Mouse (Mus musculus) hindbrain, embryonic 10.5 days (tissue): ENCODE data around the gene Fads3. TPM values are rescaled to one million over a fixed set of nuclear protein-coding genes. Genes with fewer than 3 reads are reported as not detected.

Source experiments
- DNase-seq: peaks from one replicate; pipeline ENCODE4 v3.0.0-alpha.2; 2017; ENCODE audit warnings: low spot score
- H3K27ac ChIP-seq: fragments of 300-500 bp; sonication (generic); 2 replicates; pipeline ENCODE4 v1.5.1; 2016; ENCODE audit warnings: mild to moderate bottlenecking, moderate library complexity
- H3K27me3 ChIP-seq: fragments of 300-500 bp; sonication (generic); 2 replicates; pipeline ENCODE4 v1.6.1; 2016; ENCODE audit warnings: mild to moderate bottlenecking; ENCODE audit not compliant: poor library complexity, insufficient read depth, severe bottlenecking
- H3K36me3 ChIP-seq: fragments of 300-500 bp; sonication (generic); 2 replicates; pipeline ENCODE4 v1.6.1; 2016; ENCODE audit warnings: mild to moderate bottlenecking, moderate library complexity
- H3K4me1 ChIP-seq: fragments of 300-500 bp; sonication (generic); replicated peaks from 2 replicates; pipeline ENCODE4 v1.6.1; 2016; ENCODE audit warnings: mild to moderate bottlenecking
- H3K4me3 ChIP-seq: fragments of 300-500 bp; sonication (generic); 2 replicates; pipeline ENCODE4 v1.5.1; 2016; ENCODE audit warnings: mild to moderate bottlenecking, moderate library complexity
- H3K9me3 ChIP-seq: fragments of 300-500 bp; sonication (generic); 2 replicates; pipeline ENCODE4 v1.6.1; 2016; ENCODE audit warnings: mild to moderate bottlenecking, moderate library complexity
- WGBS: fragments of 180-500 bp; shearing (Covaris S2); methylation state at CpG from one replicate; pipeline ENCODE4 v1.1.7; 2016; 5-methylcytosine and 5-hydroxymethylcytosine counted together
- polyA plus RNA-seq: library from polyadenylated mRNA; unstranded; fragments of >200 nt; fragmentation: Nextera tagmentation; extraction: Ambion mirVana; gene quantifications from 2 replicates; pipeline ENCODE4 v1.2.1, GENCODE M21; 2016

The Fads3 gene
- polyA plus RNA-seq, 1 experiment from 2014 or later, result 8.1 TPM

- peaks cover 42% of the 10 kb centered on the region for H3K4me1 ChIP-seq
- DNase-seq, result no peak
- whole genome bisulfite sequencing, result 46% methylated on average over 3 of the region's 3 CpGs
Observed at GRCm38 (mm10) chr19:10013348-10013747, 28.0 kb upstream of the Fads3 start.

GRCm38 (mm10) chr19:10013913-10014312 lies 27.5 kb upstream of the Fads3 start:
- WGBS, result 46% methylated on average over 5 of the region's 5 CpGs
- Histone ChIP-seq H3K27me3 (peaks cover 23% of the 10 kb centered on the region), H3K36me3 (no peaks in the 10 kb centered on the region), H3K27ac (peak overlapping the region; percentile 76), H3K4me3 (no peak overlapping the region), H3K4me1 (peaks cover 48% of the 10 kb centered on the region), H3K9me3 (no peaks in the 10 kb centered on the region)
- peak; percentile 75 for DNase-seq

More at GRCm38 (mm10) chr19:10013348-10013747, 28.0 kb upstream of the Fads3 start:
- Histone ChIP-seq H3K27me3 (peaks cover 19% of the 10 kb centered on the region), H3K4me3 (0 out of 2 replicates have a peak overlapping the region, but pooled peaks have one; percentile 6), H3K9me3 (no peaks in the 10 kb centered on the region), H3K27ac (peak overlapping the region; percentile 76), H3K36me3 (no peaks in the 10 kb centered on the region)

- 80% methylated on average over 13 of the region's 13 CpGs for WGBS
- peaks cover 57% of the 10 kb centered on the region for H3K4me1 ChIP-seq
Observed at GRCm38 (mm10) chr19:10014824-10015223, 26.5 kb upstream of the Fads3 start.

GRCm38 (mm10) chr19:10015442-10015841 lies 25.9 kb upstream of the Fads3 start:
- Histone ChIP-seq H3K4me1 (peaks cover 57% of the 10 kb centered on the region), H3K27ac (peak overlapping the region; percentile 76), H3K36me3 (no peaks in the 10 kb centered on the region), H3K27me3 (peaks cover 36% of the 10 kb centered on the region), H3K4me3 (peak overlapping the region; percentile 27; the same call in 1 of the 2 replicates), H3K9me3 (no peaks in the 10 kb centered on the region)
- DNase-seq, result no peak
- 76% methylated on average over 4 of the region's 4 CpGs for WGBS

More at GRCm38 (mm10) chr19:10014824-10015223, 26.5 kb upstream of the Fads3 start:
- Histone ChIP-seq H3K27ac (peak overlapping the region; percentile 76), H3K9me3 (no peaks in the 10 kb centered on the region), H3K36me3 (no peaks in the 10 kb centered on the region), H3K27me3 (peaks cover 33% of the 10 kb centered on the region), H3K4me3 (peak overlapping the region; percentile 27)
- DNase-seq, result no peak

- DNase-seq, result no peak
- Histone ChIP-seq H3K27ac (peak overlapping the region; percentile 76), H3K4me3 (peak overlapping the region; percentile 27; the same call in 1 of the 2 replicates), H3K9me3 (no peaks in the 10 kb centered on the region), H3K36me3 (no peaks in the 10 kb centered on the region), H3K27me3 (peaks cover 36% of the 10 kb centered on the region), H3K4me1 (peaks cover 57% of the 10 kb centered on the region)
- 84% methylated on average over 4 of the region's 4 CpGs for WGBS
Observed at GRCm38 (mm10) chr19:10016151-10016550, 25.2 kb upstream of the Fads3 start.

GRCm38 (mm10) chr19:10017637-10018526 lies 23.5 kb upstream of the Fads3 start:
- H3K4me1 ChIP-seq, result peaks cover 64% of the 10 kb centered on the region
- H3K4me3 ChIP-seq, result peak overlapping the region; percentile 64
- no peaks in the 10 kb centered on the region for H3K36me3 ChIP-seq
- DNase-seq, result peak; percentile 92
- H3K27me3 ChIP-seq, result peaks cover 36% of the 10 kb centered on the region
- WGBS, result 5% methylated on average over 44 of the region's 44 CpGs
- H3K27ac ChIP-seq, result peak overlapping the region; percentile 88
- H3K9me3 ChIP-seq, result no peaks in the 10 kb centered on the region

- Histone ChIP-seq H3K4me1 (peaks cover 64% of the 10 kb centered on the region), H3K27me3 (peaks cover 36% of the 10 kb centered on the region), H3K4me3 (peak overlapping the region; percentile 64), H3K36me3 (no peaks in the 10 kb centered on the region), H3K27ac (peak overlapping the region; percentile 88), H3K9me3 (no peaks in the 10 kb centered on the region)
- WGBS, result 6% methylated on average over 3 of the region's 3 CpGs
- DNase-seq, result no peak
Observed at GRCm38 (mm10) chr19:10018527-10018818, 22.9 kb upstream of the Fads3 start.

GRCm38 (mm10) chr19:10019214-10019760 lies 22.1 kb upstream of the Fads3 start:
- WGBS, result 69% methylated on average over 4 of the region's 4 CpGs
- no peak for DNase-seq
- Histone ChIP-seq H3K4me1 (peaks cover 65% of the 10 kb centered on the region), H3K4me3 (peak overlapping the region; percentile 64), H3K27me3 (peaks cover 36% of the 10 kb centered on the region), H3K9me3 (no peaks in the 10 kb centered on the region), H3K36me3 (no peaks in the 10 kb centered on the region), H3K27ac (peak overlapping the region; percentile 88)

- 82% methylated on average over 2 of the region's 2 CpGs for WGBS
- no peak overlapping the region for H3K27ac ChIP-seq
- H3K36me3 ChIP-seq, result 0 out of 2 replicates have a peak, but pooled peaks cover under 1% of the 10 kb centered on the region
- no peak for DNase-seq
- peaks cover 67% of the 10 kb centered on the region for H3K4me1 ChIP-seq
- H3K4me3 ChIP-seq, result no peak overlapping the region
- peaks cover 24% of the 10 kb centered on the region for H3K27me3 ChIP-seq
- no peaks in the 10 kb centered on the region for H3K9me3 ChIP-seq
Observed at GRCm38 (mm10) chr19:10021981-10022380, 19.4 kb upstream of the Fads3 start.

- peaks cover 17% of the 10 kb centered on the region for H3K27me3 ChIP-seq
- 64% methylated on average over 5 of the region's 5 CpGs for WGBS
- H3K27ac ChIP-seq, result peak overlapping the region; percentile 59
- H3K4me1 ChIP-seq, result peaks cover 61% of the 10 kb centered on the region
- 0 out of 2 replicates have a peak, but pooled peaks cover 7% of the 10 kb centered on the region for H3K36me3 ChIP-seq
- H3K9me3 ChIP-seq, result no peaks in the 10 kb centered on the region
- DNase-seq, result peak; percentile 29
- H3K4me3 ChIP-seq, result no peak overlapping the region
Observed at GRCm38 (mm10) chr19:10022414-10023303, 18.7 kb upstream of the Fads3 start.

GRCm38 (mm10) chr19:10023304-10023758 lies 18.0 kb upstream of the Fads3 start:
- no peak overlapping the region for H3K4me3 ChIP-seq
- peaks cover 55% of the 10 kb centered on the region for H3K4me1 ChIP-seq
- 0 out of 2 replicates have a peak, but pooled peaks cover 13% of the 10 kb centered on the region for H3K36me3 ChIP-seq
- no peaks in the 10 kb centered on the region for H3K9me3 ChIP-seq
- DNase-seq, result no peak
- peaks cover 17% of the 10 kb centered on the region for H3K27me3 ChIP-seq
- H3K27ac ChIP-seq, result no peak overlapping the region; the same call in 1 of the 2 replicates
- 67% methylated on average over 9 of the region's 9 CpGs for WGBS

GRCm38 (mm10) chr19:10025169-10025875 lies 16.0 kb upstream of the Fads3 start:
- Histone ChIP-seq H3K4me3 (no peak overlapping the region; the same call in 1 of the 2 replicates), H3K9me3 (no peaks in the 10 kb centered on the region), H3K27ac (peak overlapping the region; percentile 60), H3K27me3 (no peaks in the 10 kb centered on the region), H3K4me1 (peaks cover 40% of the 10 kb centered on the region), H3K36me3 (peaks cover 17% of the 10 kb centered on the region; the same call in 1 of the 2 replicates)
- peak; percentile 51 for DNase-seq
- 29% methylated on average over 8 of the region's 8 CpGs for WGBS
